Mouse (Mus musculus) midbrain, embryonic 14.5 days (tissue): ENCODE measurements around the gene Enkd1. TPM values are rescaled to one million over a fixed set of nuclear protein-coding genes. Genes with fewer than 3 reads are reported as not detected.

Experiments
- ATAC-seq: fragments of 200-750 bp; cut with Nextera tagmentation; 2 replicates; pipeline ENCODE4 v1.8.0; 2017; ENCODE audit warnings: moderate number of reproducible peaks, moderate library complexity; ENCODE audit not compliant: low FRiP score, low TSS enrichment
- DNase-seq: peaks from one replicate; pipeline ENCODE4 v3.0.0-alpha.2; 2015
- H3K27ac ChIP-seq: fragments of 300-500 bp; sonication (generic); replicated peaks from 2 replicates; pipeline ENCODE4 v1.5.1; 2014; ENCODE audit warnings: mild to moderate bottlenecking, low read depth, low read length, moderate library complexity
- H3K27me3 ChIP-seq: fragments of 300-500 bp; sonication (generic); 2 replicates; pipeline ENCODE4 v1.6.1; 2014; ENCODE audit warnings: low read length, control low read depth, mixed read lengths; ENCODE audit not compliant: control insufficient read depth, insufficient read depth
- H3K36me3 ChIP-seq: fragments of 300-500 bp; sonication (generic); 2 replicates; pipeline ENCODE4 v1.6.1; 2014; ENCODE audit warnings: low read length, control low read depth; ENCODE audit not compliant: control insufficient read depth, insufficient read depth
- H3K4me1 ChIP-seq: fragments of 300-500 bp; sonication (generic); 2 replicates; pipeline ENCODE4 v1.6.1; 2014; ENCODE audit warnings: mild to moderate bottlenecking, antibody characterized with exemption, low read length, control low read depth; ENCODE audit not compliant: control insufficient read depth, insufficient read depth
- H3K4me2 ChIP-seq: fragments of 300-500 bp; sonication (generic); 2 replicates; pipeline ENCODE4 v1.6.1; 2014; ENCODE audit warnings: mild to moderate bottlenecking, low read length, moderate library complexity
- H3K4me3 ChIP-seq: fragments of 300-500 bp; sonication (generic); replicated peaks from 2 replicates; pipeline ENCODE4 v1.5.1; 2014; ENCODE audit warnings: low read depth, low read length
- H3K9ac ChIP-seq: fragments of 300-500 bp; sonication (generic); replicated peaks from 2 replicates; pipeline ENCODE4 v1.6.1; 2014; ENCODE audit warnings: mild to moderate bottlenecking, low read length, moderate library complexity
- H3K9me3 ChIP-seq: fragments of 300-500 bp; sonication (generic); 2 replicates; pipeline ENCODE4 v1.6.1; 2016; ENCODE audit warnings: low read length, control low read depth, mixed read lengths; ENCODE audit not compliant: control insufficient read depth
- WGBS: fragments of 180-500 bp; shearing (Covaris S2); extraction: QIAGEN DNeasy Blood & Tissue Kit; methylation state at CpG from one replicate; pipeline ENCODE4 v1.1.7; 2014; 5-methylcytosine and 5-hydroxymethylcytosine counted together
- polyA plus RNA-seq: library from polyadenylated mRNA; unstranded; fragments of >200 nt; fragmentation: Nextera tagmentation; extraction: Ambion mirVana; gene quantifications from 2 replicates; pipeline ENCODE4 v1.2.1, GENCODE M21; 2014

Enkd1 gene
- polyA plus RNA-seq, 1 experiment from 2014 or later: 13.9 TPM

- no peaks in the 10 kb centered on the region for H3K9me3 ChIP-seq
- no peak for ATAC-seq
- 90% methylated on average over 5 of the region's 5 CpGs for WGBS
- H3K4me1 ChIP-seq: no peaks in the 10 kb centered on the region
- H3K27ac ChIP-seq: no peak overlapping the region
- no peak overlapping the region for H3K9ac ChIP-seq
- H3K36me3 ChIP-seq: peaks cover 56% of the 10 kb centered on the region
- H3K4me2 ChIP-seq: no peak overlapping the region
- no peak for DNase-seq
- no peaks in the 10 kb centered on the region for H3K27me3 ChIP-seq
- H3K4me3 ChIP-seq: no peak overlapping the region
Measured at GRCm38 (mm10) chr8:105725726-105726125, 17.7 kb upstream of the Enkd1 start.

- Histone ChIP-seq H3K9me3 (no peaks in the 10 kb centered on the region), H3K27me3 (no peaks in the 10 kb centered on the region), H3K27ac (no peak overlapping the region), H3K9ac (no peak overlapping the region), H3K4me1 (no peaks in the 10 kb centered on the region), H3K4me2 (no peak overlapping the region), H3K36me3 (peaks cover 51% of the 10 kb centered on the region), H3K4me3 (no peak overlapping the region)
- ATAC-seq (no peak), DNase-seq (no peak)
- 92% methylated on average over 9 of the region's 9 CpGs for WGBS
Measured at GRCm38 (mm10) chr8:105722861-105723260, 14.9 kb upstream of the Enkd1 start.

- H3K27me3 ChIP-seq: no peaks in the 10 kb centered on the region
- no peak overlapping the region for H3K9ac ChIP-seq
- DNase-seq (no peak), ATAC-seq (no peak)
- H3K9me3 ChIP-seq: no peaks in the 10 kb centered on the region
- H3K4me3 ChIP-seq: no peak overlapping the region
- 93% methylated on average over 4 of the region's 4 CpGs for WGBS
- H3K4me1 ChIP-seq: no peaks in the 10 kb centered on the region
- H3K27ac ChIP-seq: no peak overlapping the region
- H3K36me3 ChIP-seq: peaks cover 39% of the 10 kb centered on the region
- no peak overlapping the region for H3K4me2 ChIP-seq
Measured at GRCm38 (mm10) chr8:105719637-105720036, 11.6 kb upstream of the Enkd1 start.

- DNase-seq (no peak), ATAC-seq (no peak)
- Histone ChIP-seq H3K4me3 (no peak overlapping the region), H3K4me2 (no peak overlapping the region), H3K27ac (no peak overlapping the region), H3K9me3 (no peaks in the 10 kb centered on the region), H3K36me3 (peaks cover 25% of the 10 kb centered on the region), H3K9ac (no peak overlapping the region), H3K4me1 (no peaks in the 10 kb centered on the region), H3K27me3 (no peaks in the 10 kb centered on the region)
- 95% methylated on average over 15 of the region's 15 CpGs for WGBS
Measured at GRCm38 (mm10) chr8:105716302-105716945, 8.4 kb upstream of the Enkd1 start.

GRCm38 (mm10) chr8:105715042-105715441 lies 7.0 kb upstream of the Enkd1 start:
- Histone ChIP-seq H3K36me3 (peaks cover 19% of the 10 kb centered on the region), H3K4me2 (no peak overlapping the region), H3K4me3 (no peak overlapping the region), H3K9me3 (no peaks in the 10 kb centered on the region), H3K27ac (no peak overlapping the region), H3K4me1 (no peaks in the 10 kb centered on the region), H3K27me3 (no peaks in the 10 kb centered on the region), H3K9ac (no peak overlapping the region)
- DNase-seq (no peak), ATAC-seq (no peak)
- 76% methylated on average over 6 of the region's 6 CpGs for WGBS

- peak; percentile 25; the same call in 1 of the 2 replicates for ATAC-seq
- WGBS: 7% methylated on average over 3 of the region's 3 CpGs
- no peak overlapping the region for H3K9ac ChIP-seq
Measured at GRCm38 (mm10) chr8:105714139-105714538, 6.1 kb upstream of the Enkd1 start.

GRCm38 (mm10) chr8:105712286-105712685 lies 4.3 kb upstream of the Enkd1 start:
- Histone ChIP-seq H3K27ac (no peak overlapping the region), H3K27me3 (no peaks in the 10 kb centered on the region), H3K4me2 (no peak overlapping the region), H3K9ac (no peak overlapping the region), H3K36me3 (peaks cover 14% of the 10 kb centered on the region), H3K4me3 (no peak overlapping the region), H3K4me1 (peaks cover 10% of the 10 kb centered on the region; the same call in 1 of the 2 replicates), H3K9me3 (no peaks in the 10 kb centered on the region)
- 87% methylated on average over 3 of the region's 3 CpGs for WGBS
- ATAC-seq (no peak), DNase-seq (no peak)

More at GRCm38 (mm10) chr8:105714139-105714538, 6.1 kb upstream of the Enkd1 start:
- H3K27ac ChIP-seq: no peak overlapping the region
- no peaks in the 10 kb centered on the region for H3K27me3 ChIP-seq
- no peaks in the 10 kb centered on the region for H3K4me1 ChIP-seq
- H3K4me3 ChIP-seq: no peak overlapping the region
- peak; percentile 92 for DNase-seq
- H3K4me2 ChIP-seq: no peak overlapping the region
- H3K9me3 ChIP-seq: no peaks in the 10 kb centered on the region
- H3K36me3 ChIP-seq: peaks cover 16% of the 10 kb centered on the region

- DNase-seq (no peak), ATAC-seq (no peak)
- no peaks in the 10 kb centered on the region for H3K27me3 ChIP-seq
- 78% methylated on average over 14 of the region's 14 CpGs for WGBS
- H3K4me3 ChIP-seq: no peak overlapping the region
- H3K4me2 ChIP-seq: no peak overlapping the region
- peaks cover 12% of the 10 kb centered on the region; the same call in 1 of the 2 replicates for H3K4me1 ChIP-seq
- H3K9me3 ChIP-seq: no peaks in the 10 kb centered on the region
- H3K27ac ChIP-seq: no peak overlapping the region
- peaks cover 1% of the 10 kb centered on the region; the same call in 1 of the 2 replicates for H3K36me3 ChIP-seq
- no peak overlapping the region for H3K9ac ChIP-seq
Measured at GRCm38 (mm10) chr8:105709317-105709716, 1.3 kb upstream of the Enkd1 start.

GRCm38 (mm10) chr8:105708675-105709074 lies 665 bp upstream of the Enkd1 start:
- DNase-seq (no peak), ATAC-seq (no peak)
- Histone ChIP-seq H3K27me3 (no peaks in the 10 kb centered on the region), H3K36me3 (peaks cover 5% of the 10 kb centered on the region; the same call in 1 of the 2 replicates), H3K27ac (no peak overlapping the region), H3K4me3 (no peak overlapping the region), H3K9me3 (no peaks in the 10 kb centered on the region), H3K4me2 (no peak overlapping the region), H3K9ac (no peak overlapping the region), H3K4me1 (peaks cover 12% of the 10 kb centered on the region; the same call in 1 of the 2 replicates)
- 92% methylated on average over 8 of the region's 8 CpGs for WGBS
